Mouse (Mus musculus) midbrain, postnatal 0 days (tissue): ENCODE results near the gene Slc35g3. TPM values are rescaled to one million over a fixed set of nuclear protein-coding genes. Genes with fewer than 3 reads are reported as not detected.
A peak's percentile ranks its signal among the peaks of the same experiment; 100 is the strongest.

ENCODE experiments used
- ATAC-seq: fragments of 200-750 bp; cut with Nextera tagmentation; 2 replicates; pipeline ENCODE4 v1.8.0; 2017; ENCODE audit warnings: moderate number of reproducible peaks, mild to moderate bottlenecking, moderate TSS enrichment, moderate library complexity; ENCODE audit not compliant: low FRiP score
- DNase-seq: peaks from one replicate; pipeline ENCODE4 v3.0.0-alpha.2; 2015; ENCODE audit warnings: low spot score
- H3K27ac ChIP-seq: fragments of 300-500 bp; sonication (generic); 2 replicates; pipeline ENCODE4 v1.5.1; 2014; ENCODE audit warnings: low read depth, mild to moderate bottlenecking, low read length, mixed read lengths
- H3K27me3 ChIP-seq: fragments of 300-500 bp; sonication (generic); 2 replicates; pipeline ENCODE4 v1.6.1; 2014; ENCODE audit warnings: low read length, control low read depth, mixed read lengths; ENCODE audit not compliant: insufficient read depth
- H3K36me3 ChIP-seq: fragments of 300-500 bp; sonication (generic); 2 replicates; pipeline ENCODE4 v1.6.1; 2014; ENCODE audit warnings: low read length, control low read depth, mixed read lengths; ENCODE audit not compliant: insufficient read depth
- H3K4me1 ChIP-seq: fragments of 300-500 bp; sonication (generic); 2 replicates; pipeline ENCODE4 v1.6.1; 2014; ENCODE audit warnings: mild to moderate bottlenecking, control low read depth, antibody characterized with exemption, low read length, mixed read lengths; ENCODE audit not compliant: insufficient read depth
- H3K4me2 ChIP-seq: fragments of 300-500 bp; sonication (generic); 2 replicates; pipeline ENCODE4 v1.6.1; 2014; ENCODE audit warnings: low read depth, mild to moderate bottlenecking, low read length, mixed read lengths; ENCODE audit not compliant: poor library complexity, severe bottlenecking
- H3K4me3 ChIP-seq: fragments of 300-500 bp; sonication (generic); 2 replicates; pipeline ENCODE4 v1.5.1; 2014; ENCODE audit warnings: low read depth, mild to moderate bottlenecking, low read length, moderate library complexity
- H3K9ac ChIP-seq: fragments of 300-500 bp; sonication (generic); replicated peaks from 2 replicates; pipeline ENCODE4 v1.6.1; 2014; ENCODE audit warnings: mild to moderate bottlenecking, low read length, moderate library complexity, mixed read lengths; ENCODE audit not compliant: poor library complexity, severe bottlenecking
- H3K9me3 ChIP-seq: fragments of 300-500 bp; sonication (generic); 2 replicates; pipeline ENCODE4 v1.6.1; 2016; ENCODE audit warnings: low read length, control low read depth
- CTCF ChIP-seq: IDR thresholded peaks from 2 replicates; pipeline ENCODE4 v1.5.1; 2016; ENCODE audit warnings: antibody characterized with exemption, mild to moderate bottlenecking
- WGBS: fragments of 180-500 bp; shearing (Covaris S2); extraction: QIAGEN DNeasy Blood & Tissue Kit; methylation state at CpG from one replicate; pipeline ENCODE4 v1.1.7; 2014; 5-methylcytosine and 5-hydroxymethylcytosine counted together
- polyA plus RNA-seq: library from polyadenylated mRNA; unstranded; fragments of >200 nt; fragmentation: Nextera tagmentation; extraction: Ambion mirVana; gene quantifications from 2 replicates; pipeline ENCODE4 v1.2.1, GENCODE M21; 2015
- total RNA-seq: library from RNA; depleted of rRNA; stranded (reverse); fragments of >200 nt; gene quantifications from 2 replicates; pipeline ENCODE4 v1.2.3, GENCODE M21; 2014

Slc35g3 gene
- total and polyA plus RNA-seq, 2 experiments from 2014 or later: 0.23 TPM; not detected in 1

DNA sequence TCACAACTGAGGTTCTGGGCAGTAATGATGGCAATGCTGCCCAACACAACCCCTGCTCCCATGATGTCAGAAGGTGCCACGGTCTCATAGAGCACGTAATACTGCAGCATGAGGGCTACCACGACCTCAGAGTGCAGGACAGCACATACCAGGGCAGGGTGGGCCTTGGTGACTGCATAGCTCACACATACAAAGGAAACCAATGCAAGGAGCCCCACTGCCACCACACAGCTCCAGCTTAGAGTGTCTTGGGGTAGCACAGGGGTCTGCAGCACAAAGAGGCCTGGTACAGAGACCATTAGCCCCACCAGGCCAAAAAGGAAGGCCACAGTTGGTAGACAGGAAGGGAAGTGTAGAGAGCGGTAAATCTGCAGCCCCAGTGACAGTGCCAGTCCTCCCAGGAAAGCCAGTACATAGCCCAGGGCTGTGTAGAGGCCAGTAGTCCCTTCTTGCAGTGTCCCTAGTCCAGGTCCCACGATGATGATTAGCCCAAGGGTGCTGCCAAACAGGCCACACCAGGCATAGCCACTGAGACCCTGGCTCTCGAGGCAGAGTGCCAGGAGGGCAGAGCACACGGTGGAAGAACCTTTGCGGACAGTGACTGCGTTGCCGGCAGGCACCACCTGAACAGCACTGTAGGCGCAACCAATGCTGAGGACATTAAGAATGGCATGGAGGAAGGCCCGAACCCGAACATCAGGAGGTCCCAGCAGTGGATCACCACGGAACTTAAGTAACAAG, 1.4 kb downstream of the Slc35g3 start:
- 77% methylated on average over 14 of the region's 14 CpGs for WGBS
- TF ChIP-seq CTCF: no peak
- Histone ChIP-seq H3K9me3 (no peaks in the 10 kb centered on the region), H3K27ac (peak overlapping the region; percentile 99), H3K4me1 (peaks cover 20% of the 10 kb centered on the region; the same call in 1 of the 2 replicates), H3K4me3 (no peak overlapping the region; the same call in 1 of the 2 replicates), H3K9ac (peak overlapping the region; percentile 87), H3K27me3 (no peaks in the 10 kb centered on the region), H3K4me2 (peak overlapping the region; percentile 76), H3K36me3 (no peaks in the 10 kb centered on the region)
- DNase-seq (no peak), ATAC-seq (no peak)

DNA sequence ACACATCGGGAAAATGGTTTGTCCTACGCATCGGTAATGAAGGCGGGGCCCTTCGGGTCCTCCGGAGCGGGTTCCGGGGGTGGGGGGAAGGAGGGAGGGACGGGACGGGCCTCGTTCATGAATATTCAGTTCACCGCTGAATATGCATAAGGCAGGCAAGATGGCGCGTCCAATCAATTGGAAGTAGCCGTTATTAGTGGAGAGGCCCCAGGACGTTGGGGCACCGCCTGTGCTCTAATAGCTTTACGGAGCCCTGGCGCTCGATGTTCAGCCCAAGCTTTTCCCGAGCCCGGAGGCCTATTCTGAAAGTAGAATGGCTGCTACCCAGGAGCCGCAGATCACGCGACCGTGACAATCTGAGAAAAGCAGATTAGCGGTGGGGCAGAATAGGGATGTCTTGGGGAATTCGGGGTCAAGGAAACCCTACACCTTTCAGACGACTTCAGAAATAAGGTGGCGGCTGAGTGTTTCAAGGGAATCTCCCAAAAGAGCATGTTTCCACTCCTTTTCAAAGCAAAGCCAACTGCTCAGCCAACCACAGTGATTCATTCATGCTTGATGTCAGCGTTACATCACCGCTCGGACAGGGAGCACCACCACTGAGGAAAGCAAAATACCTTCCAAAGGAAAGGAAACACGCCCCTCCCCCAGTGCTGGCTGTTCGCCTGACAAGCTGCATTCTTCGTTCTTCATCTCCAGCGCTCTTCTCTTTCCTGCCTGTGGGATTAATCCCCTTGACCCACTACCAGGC, 2.6 kb downstream of the Slc35g3 start:
- H3K4me1 ChIP-seq: peaks cover 24% of the 10 kb centered on the region; the same call in 1 of the 2 replicates
- TF ChIP-seq CTCF: no peak
- peak overlapping the region; percentile 87 for H3K9ac ChIP-seq
- no peaks in the 10 kb centered on the region for H3K27me3 ChIP-seq
- H3K9me3 ChIP-seq: no peaks in the 10 kb centered on the region
- DNase-seq: peak; percentile 96
- peak; percentile 88 for ATAC-seq
- H3K27ac ChIP-seq: peak overlapping the region; percentile 99
- H3K4me2 ChIP-seq: peak overlapping the region; percentile 76
- 0% methylated on average over 37 of the region's 37 CpGs for WGBS
- no peaks in the 10 kb centered on the region for H3K36me3 ChIP-seq
- peak overlapping the region; percentile 48 for H3K4me3 ChIP-seq

DNA sequence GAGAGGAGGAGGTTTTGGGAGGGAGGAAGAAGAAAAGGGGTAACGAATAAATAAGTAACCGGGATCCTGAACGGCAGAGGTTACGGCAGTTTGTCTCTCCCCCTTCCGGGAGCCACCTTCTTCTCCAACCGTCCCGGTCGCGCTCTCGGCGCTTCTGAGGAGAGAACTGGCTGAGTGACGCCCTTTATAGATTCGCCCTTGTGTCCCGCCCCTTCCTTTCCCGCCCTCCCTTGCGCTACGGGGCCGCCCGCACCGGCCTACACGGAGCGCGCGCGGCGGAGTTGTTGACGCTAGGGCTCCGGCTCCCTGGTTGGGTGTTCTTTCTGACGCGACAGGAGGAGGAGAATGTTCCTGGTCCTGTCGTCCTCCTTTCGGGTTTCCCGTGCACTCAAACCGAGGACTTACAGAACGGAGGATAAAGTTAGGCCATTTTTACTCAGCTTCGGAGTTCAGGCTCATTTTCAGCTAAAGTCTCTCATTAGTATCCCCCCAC, 3.2 kb downstream of the Slc35g3 start, which contains the start of gene Polr2a:
Gene Polr2a (minus strand): TSS at position 160 of the 493 bp plus-strand sequence.
- ATAC-seq (peak; percentile 97), DNase-seq (peak; percentile 98)
- Histone ChIP-seq H3K9me3 (no peaks in the 10 kb centered on the region), H3K9ac (peak within 1 kb of the TSS; percentile 87), H3K4me1 (peaks cover 24% of the 10 kb centered on the region; the same call in 1 of the 2 replicates), H3K27me3 (no peaks in the 10 kb centered on the region), H3K36me3 (no peaks in the 10 kb centered on the region), H3K4me2 (peak within 1 kb of the TSS; percentile 76), H3K4me3 (peak within 1 kb of the TSS; percentile 48), H3K27ac (peak within 1 kb of the TSS; percentile 99)
- WGBS: under 1% methylated on average over 31 of the region's 36 CpGs
- TF ChIP-seq CTCF: no peak

DNA sequence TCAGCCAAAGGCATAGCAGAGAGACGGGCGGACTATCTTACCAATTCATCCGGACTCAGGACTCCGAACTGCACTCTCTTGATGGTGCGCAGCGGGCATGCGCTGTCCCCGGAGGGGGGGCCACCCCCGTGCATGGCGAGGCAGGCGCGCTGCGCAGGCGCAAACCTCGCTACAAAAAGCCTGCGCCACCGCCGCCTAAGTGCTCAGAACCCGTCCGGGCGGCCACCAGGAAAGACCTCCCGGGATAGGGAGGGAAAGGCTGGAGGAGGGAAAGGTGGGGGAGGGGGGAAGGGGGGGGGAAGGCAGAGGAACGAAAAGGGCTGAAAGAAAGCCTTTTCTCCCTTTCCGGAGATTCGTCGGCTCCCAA, 3.7 kb downstream of the Slc35g3 start:
- TF ChIP-seq CTCF: peak; percentile 19; the same call in 1 of the 2 replicates
- peak overlapping the region; percentile 87 for H3K9ac ChIP-seq
- no peaks in the 10 kb centered on the region for H3K27me3 ChIP-seq
- H3K4me2 ChIP-seq: peak overlapping the region; percentile 76
- H3K4me3 ChIP-seq: peak overlapping the region; percentile 48
- DNase-seq (peak; percentile 96), ATAC-seq (peak; percentile 86)
- WGBS: under 1% methylated on average over 23 of the region's 26 CpGs
- no peaks in the 10 kb centered on the region for H3K36me3 ChIP-seq
- H3K9me3 ChIP-seq: no peaks in the 10 kb centered on the region
- peaks cover 24% of the 10 kb centered on the region; the same call in 1 of the 2 replicates for H3K4me1 ChIP-seq
- peak overlapping the region; percentile 99 for H3K27ac ChIP-seq

DNA sequence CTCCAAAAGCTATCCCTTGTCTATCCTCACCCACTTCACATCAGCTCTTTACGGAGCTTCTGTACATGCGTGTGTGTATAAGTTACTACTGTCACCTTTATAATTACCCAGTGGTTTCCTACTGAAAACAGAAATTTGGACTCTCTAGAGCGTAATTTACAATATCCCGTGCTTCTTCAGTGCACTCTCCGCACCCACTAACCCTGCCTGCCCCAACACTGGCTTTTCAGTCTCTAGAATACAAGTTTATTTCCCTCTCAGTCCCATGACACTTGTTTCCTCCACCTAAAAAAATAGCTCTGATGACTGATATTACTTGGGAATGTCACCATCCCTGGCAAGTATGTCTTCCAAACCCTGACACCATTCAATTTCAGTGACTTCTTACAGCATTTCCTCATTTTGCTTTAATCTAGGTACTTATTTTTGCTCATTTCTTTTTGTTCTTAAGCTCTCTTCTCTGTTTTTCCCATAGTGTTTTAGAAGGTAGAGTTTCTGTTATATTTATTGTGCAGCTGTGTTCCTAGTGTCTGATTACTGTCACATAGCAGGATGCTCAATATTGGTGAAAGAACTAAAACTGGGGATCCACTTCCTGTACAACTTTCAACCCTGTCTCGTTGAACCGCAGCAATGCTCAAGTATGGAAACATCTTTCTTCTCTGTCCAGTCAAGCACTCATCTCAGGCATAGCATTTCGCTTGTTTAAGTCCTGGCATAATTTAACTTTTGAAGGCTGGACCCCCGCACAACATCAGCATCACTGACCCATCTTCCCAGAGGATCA, 4.3 kb downstream of the Slc35g3 start:
- Histone ChIP-seq H3K4me2 (peak overlapping the region; percentile 76), H3K4me3 (peak overlapping the region; percentile 48), H3K27me3 (no peaks in the 10 kb centered on the region), H3K9me3 (no peaks in the 10 kb centered on the region), H3K4me1 (peaks cover 24% of the 10 kb centered on the region; the same call in 1 of the 2 replicates), H3K36me3 (no peaks in the 10 kb centered on the region), H3K9ac (peak overlapping the region; percentile 87), H3K27ac (peak overlapping the region; percentile 99)
- 41% methylated on average over 9 of the region's 9 CpGs for WGBS
- ATAC-seq (no peak), DNase-seq (no peak)
- TF ChIP-seq CTCF: no peak
